Mouse (Mus musculus): ENCODE results near the gene Mettl2.
"Not testable (repeated sequence)": the region's sequence is repeated elsewhere in the genome, so short reads cannot be mapped to it uniquely, and the experiment has no call there.

DNA sequence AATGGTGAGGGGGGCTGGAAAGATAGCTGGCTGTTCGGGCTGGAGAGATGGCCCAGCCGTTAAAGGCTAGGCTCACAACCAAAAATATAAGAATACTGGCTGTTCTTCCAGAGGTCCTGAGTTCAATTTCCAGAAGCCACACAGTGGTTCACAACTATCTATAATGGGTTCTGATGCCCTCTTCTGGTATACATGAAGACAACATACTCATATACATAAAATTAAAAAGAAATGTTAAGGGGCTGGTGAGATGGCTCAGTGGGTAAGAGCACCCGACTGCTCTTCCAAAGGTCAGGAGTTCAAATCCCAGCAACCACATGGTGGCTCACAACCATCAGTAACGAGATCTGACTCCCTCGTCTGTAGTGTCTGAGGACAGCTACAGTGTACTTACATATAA is 4.4 kb upstream of the Mettl2 start:
- TF ChIP-seq EP300 (IDR thresholded peaks at IDR 0.05; ENCODE audit: low read depth in 1 of 2, low read length in 2 of 2); POLR2A (IDR thresholded peaks at IDR 0.05; ENCODE audit: control insufficient read depth in 1 of 2, insufficient read depth in 1 of 2, low read depth in 1 of 2, low read length in 2 of 2, poor library complexity in 1 of 2); ZNF384 (IDR thresholded peaks at IDR 0.05; ENCODE audit: low read depth, low read length): not testable (repeated sequence)
- TF ChIP-seq CTCF (IDR thresholded peaks at IDR 0.05 in 2 of 3, conservative IDR thresholded peaks at IDR 0.05 in 1 of 3; ENCODE audit: control insufficient read depth in 1 of 3, insufficient read depth in 1 of 3, low read depth in 2 of 3, low read length in 3 of 3, poor library complexity in 1 of 3, severe bottlenecking in 1 of 3) = peak in 1 of 3 experiments; percentile 45; a peak in 2 of 6 replicates
